In genomic region chr2:25304657-25305541, GRCm38 (mm10) we compare ENCODE assay signal across 8 mouse cellular contexts. TPM values are rescaled to one million over a fixed set of nuclear protein-coding genes. Genes with fewer than 3 reads are reported as not detected.
DNase-seq lines count a peak whose midpoint lies in the region; ATAC-seq and TF ChIP-seq lines count a peak whose summit lies in the region.

No protein-coding gene starts in this region.

- H3K4me1 ChIP-seq in kidney, adult 2 months (ENCODE audit: control insufficient read depth, insufficient read depth, low read length) = no peaks in the 10 kb centered on the region
- H3K4me1 ChIP-seq in forebrain, embryonic 13.5 days = peaks cover 6% of the 10 kb centered on the region
- peaks cover 18% of the 10 kb centered on the region for H3K4me1 ChIP-seq in midbrain, embryonic 10.5 days

- TF ChIP-seq CTCF in kidney, adult 2 months (conservative IDR thresholded peaks at IDR 0.05; ENCODE audit: insufficient read depth, insufficient read length, low read depth, low read length) = no peak

- peak overlapping the region; percentile 67 for H3K9ac ChIP-seq in forebrain, embryonic 13.5 days

- H3K4me2 ChIP-seq in forebrain, embryonic 13.5 days = peak overlapping the region; percentile 86

- H3K27ac ChIP-seq in kidney, adult 2 months (ENCODE audit: insufficient read depth, low read depth, low read length) = no peak overlapping the region
- H3K27ac ChIP-seq in forebrain, embryonic 13.5 days = no peak overlapping the region
- H3K27ac ChIP-seq in midbrain, embryonic 10.5 days (replicated peaks) = peak overlapping the region; percentile 72; the same call in 1 of the 2 replicates

- DNase-seq in kidney, adult 2 months = no peak
- no peak for DNase-seq in kidney, adult 8-10 months
- DNase-seq in kidney, postnatal 14 days = peak; percentile 34
- DNase-seq in midbrain, embryonic 10.5 days (ENCODE audit: low spot score) = peak; percentile 70
- peak; percentile 67 for DNase-seq in testis, postnatal 10 days (ENCODE audit: low spot score)
- no peak for DNase-seq in urinary bladder, adult 2 months (ENCODE audit: low spot score)

- H3K4me3 ChIP-seq in kidney, adult 2 months (ENCODE audit: insufficient read depth, low read depth, low read length) = peak overlapping the region; percentile 42; the same call in 1 of the 2 replicates
- peak overlapping the region; percentile 54 for H3K4me3 ChIP-seq in forebrain, embryonic 13.5 days
- peak overlapping the region; percentile 61 for H3K4me3 ChIP-seq in midbrain, embryonic 10.5 days

- H3K36me3 ChIP-seq in kidney, adult 2 months (ENCODE audit: control insufficient read depth, insufficient read depth, low read length) = no peaks in the 10 kb centered on the region
- H3K36me3 ChIP-seq in forebrain, embryonic 13.5 days (ENCODE audit: poor library complexity, severe bottlenecking) = no peaks in the 10 kb centered on the region
- no peaks in the 10 kb centered on the region for H3K36me3 ChIP-seq in midbrain, embryonic 10.5 days

- no peaks in the 10 kb centered on the region for H3K27me3 ChIP-seq in kidney, adult 2 months (replicated peaks; ENCODE audit: control insufficient read depth, insufficient read depth, low read length)
- H3K27me3 ChIP-seq in forebrain, embryonic 13.5 days = peaks cover 63% of the 10 kb centered on the region
- H3K27me3 ChIP-seq in midbrain, embryonic 10.5 days (ENCODE audit: low read depth, poor library complexity, severe bottlenecking) = peaks cover 74% of the 10 kb centered on the region

- peak; percentile 61 for ATAC-seq in activated CD4-positive, CD25-positive, alpha-beta regulatory T cell, adult 4 months
- peak; percentile 91 for ATAC-seq in forebrain, embryonic 13.5 days

- 2% methylated on average over 45 of the region's 45 CpGs for WGBS in kidney, adult 2 months
- 3% methylated on average over 37 of the region's 45 CpGs for WGBS in forebrain, embryonic 13.5 days
- WGBS in midbrain, embryonic 10.5 days = 2% methylated on average over 44 of the region's 45 CpGs

- H3K9me3 ChIP-seq in forebrain, embryonic 13.5 days (replicated peaks) = no peaks in the 10 kb centered on the region
- H3K9me3 ChIP-seq in midbrain, embryonic 10.5 days (replicated peaks) = no peaks in the 10 kb centered on the region

- TF ChIP-seq POLR2A in kidney, adult 2 months (IDR thresholded peaks at IDR 0.05; ENCODE audit: low read depth, low read length) = no peak

RNA-seq across cellular contexts. Expression of gene Grin1, which starts 14.1 kb away (rescaled TPM):
- 0.34 and 0.41 TPM in 2 replicates for polyA plus RNA-seq in kidney, adult 2 months (2012; rRNA removed)
- polyA plus RNA-seq in activated CD4-positive, CD25-positive, alpha-beta regulatory T cell, adult 4 months (2017; shearing (Covaris generic)) = not detected
- 5.6 and 7.9 TPM in 2 replicates for polyA plus RNA-seq in forebrain, embryonic 13.5 days (2015; fragmentation: Nextera tagmentation; extraction: Ambion mirVana)
- polyA plus RNA-seq in midbrain, embryonic 10.5 days (2016; fragmentation: Nextera tagmentation; extraction: Ambion mirVana) = 1.5 and 1.8 TPM in 2 replicates
- polyA plus RNA-seq in urinary bladder, adult 2 months (2012; rRNA removed) = 1.1 TPM in 2 replicates

RNA-seq across cellular contexts. Expression of gene Lrrc26, which starts 15.2 kb away (rescaled TPM):
- polyA plus RNA-seq in kidney, adult 2 months (2012; rRNA removed) = 2.7 and 3.0 TPM in 2 replicates
- not detected for polyA plus RNA-seq in activated CD4-positive, CD25-positive, alpha-beta regulatory T cell, adult 4 months (2017; shearing (Covaris generic))
- 0.14 TPM in 1 of 2 replicates, not detected in the other for polyA plus RNA-seq in forebrain, embryonic 13.5 days (2015; fragmentation: Nextera tagmentation; extraction: Ambion mirVana)
- polyA plus RNA-seq in midbrain, embryonic 10.5 days (2016; fragmentation: Nextera tagmentation; extraction: Ambion mirVana) = not detected in 2 replicates
- 7.0 and 8.2 TPM in 2 replicates for polyA plus RNA-seq in urinary bladder, adult 2 months (2012; rRNA removed)

RNA-seq across cellular contexts. Expression of gene Tmem210, which starts 17.0 kb away (rescaled TPM):
- not detected in 2 replicates for polyA plus RNA-seq in kidney, adult 2 months (2012; rRNA removed)
- polyA plus RNA-seq in activated CD4-positive, CD25-positive, alpha-beta regulatory T cell, adult 4 months (2017; shearing (Covaris generic)) = not detected
- not detected in 2 replicates for polyA plus RNA-seq in forebrain, embryonic 13.5 days (2015; fragmentation: Nextera tagmentation; extraction: Ambion mirVana)
- polyA plus RNA-seq in midbrain, embryonic 10.5 days (2016; fragmentation: Nextera tagmentation; extraction: Ambion mirVana) = not detected in 2 replicates
- not detected in 2 replicates for polyA plus RNA-seq in urinary bladder, adult 2 months (2012; rRNA removed)

RNA-seq across cellular contexts. Expression of gene Man1b1, which starts 27.2 kb away (rescaled TPM):
- polyA plus RNA-seq in kidney, adult 2 months (2012; rRNA removed) = 16.6 and 19.6 TPM in 2 replicates
- 10 to 100 TPM; 19.7 to 23.2 TPM for polyA plus RNA-seq in activated CD4-positive, CD25-positive, alpha-beta regulatory T cell, adult 4 months (2017; shearing (Covaris generic))
- polyA plus RNA-seq in forebrain, embryonic 13.5 days (2015; fragmentation: Nextera tagmentation; extraction: Ambion mirVana) = 59.2 and 63.2 TPM in 2 replicates
- 55.6 and 62.8 TPM in 2 replicates for polyA plus RNA-seq in midbrain, embryonic 10.5 days (2016; fragmentation: Nextera tagmentation; extraction: Ambion mirVana)
- polyA plus RNA-seq in urinary bladder, adult 2 months (2012; rRNA removed) = 15.2 and 22.8 TPM in 2 replicates

RNA-seq across cellular contexts. Expression of gene Anapc2, which starts 32.6 kb away (rescaled TPM):
- 82.6 and 92.3 TPM in 2 replicates for polyA plus RNA-seq in kidney, adult 2 months (2012; rRNA removed)
- polyA plus RNA-seq in activated CD4-positive, CD25-positive, alpha-beta regulatory T cell, adult 4 months (2017; shearing (Covaris generic)) = 10 to 100 TPM; 24.8 to 39.3 TPM
- polyA plus RNA-seq in forebrain, embryonic 13.5 days (2015; fragmentation: Nextera tagmentation; extraction: Ambion mirVana) = 126 and 148 TPM in 2 replicates
- 141 and 153 TPM in 2 replicates for polyA plus RNA-seq in midbrain, embryonic 10.5 days (2016; fragmentation: Nextera tagmentation; extraction: Ambion mirVana)
- polyA plus RNA-seq in urinary bladder, adult 2 months (2012; rRNA removed) = 84.5 and 88.3 TPM in 2 replicates

Comparison
In these comparisons a context has a peak if more than half of its experiments do, and no peak if none do; other contexts are left out.
1. DNase-seq: peak in kidney, postnatal 14 days (single experiment), midbrain, embryonic 10.5 days (single experiment) and testis, postnatal 10 days (single experiment); none in kidney, adult 2 months (single experiment), kidney, adult 8-10 months (0 of 2) and urinary bladder, adult 2 months (single experiment).
2. Peak in every context shown above with its lines, with median percentiles within 50 percentile points of each other: H3K4me3 ChIP-seq.